Mouse (Mus musculus): ENCODE data around the gene Mat2a.

DNA sequence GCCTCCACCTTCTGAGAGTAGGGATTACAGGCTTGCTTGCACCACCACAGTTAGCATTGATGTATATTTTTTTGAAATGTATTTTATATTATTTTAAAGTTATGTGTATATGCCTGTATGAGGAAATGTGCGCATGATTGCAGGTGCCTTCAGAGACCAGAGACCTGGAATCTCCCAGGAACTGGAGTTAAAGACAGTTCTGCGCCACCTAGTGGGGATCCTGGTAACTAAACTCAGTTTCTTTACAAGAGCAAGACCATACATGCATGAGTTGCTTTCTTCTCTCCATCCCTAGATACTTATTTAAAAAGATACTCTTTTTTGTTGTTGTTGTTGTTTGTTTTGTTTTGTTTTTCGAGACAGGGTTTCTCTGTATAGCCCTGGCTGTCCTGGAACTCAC is 29.8 kb downstream of the Mat2a start:
- TF ChIP-seq EP300 (IDR thresholded peaks at IDR 0.05) (no peak), CTCF (IDR thresholded peaks at IDR 0.05) (peak; percentile 76)

Measured in lung, postnatal 0 days (tissue).